Mouse (Mus musculus): Measurements from ENCODE around the gene Shcbp1l. TPM values are rescaled to one million over a fixed set of nuclear protein-coding genes. Genes with fewer than 3 reads are reported as not detected.
"Not testable (repeated sequence)": the region's sequence is repeated elsewhere in the genome, so short reads cannot be mapped to it uniquely, and the experiment has no call there.

The Shcbp1l gene
- polyA plus RNA-seq, 1 experiment from 2014 or later: 0.31 TPM

DNA sequence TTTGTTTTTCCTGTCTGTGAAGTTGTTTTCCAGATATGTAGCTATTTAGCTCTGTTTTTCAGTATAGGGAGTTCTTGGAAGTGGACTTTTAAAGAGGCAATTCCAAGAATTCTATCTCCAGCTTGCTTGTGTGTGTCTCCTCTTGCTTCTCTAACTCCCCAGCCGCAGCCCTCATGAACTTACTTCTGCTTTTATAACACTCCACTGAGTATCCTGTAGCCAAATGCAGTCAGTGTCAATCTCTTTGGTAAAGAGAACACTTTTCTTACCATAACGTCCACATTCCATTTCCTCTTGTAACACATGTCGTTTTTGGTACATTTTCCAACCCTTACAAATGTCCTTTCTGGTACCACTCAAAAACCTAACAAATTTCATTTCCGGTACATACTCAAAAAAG, 14.0 kb upstream of the Shcbp1l start:
- not testable (repeated sequence) for H3K27me3 ChIP-seq; ATAC-seq (ENCODE audit: low FRiP score, low read depth); H3K9me3 ChIP-seq; H3K4me2 ChIP-seq (replicated peaks); H3K9ac ChIP-seq; H3K4me1 ChIP-seq; H3K36me3 ChIP-seq; H3K27ac ChIP-seq; H3K4me3 ChIP-seq
- 68% methylated on average over 2 of the region's 4 CpGs for WGBS

- Histone ChIP-seq H3K9me3 (no peaks in the 10 kb centered on the region), H3K4me1 (no peaks in the 10 kb centered on the region), H3K9ac (no peak overlapping the region), H3K4me2 (replicated peaks) (no peak overlapping the region), H3K36me3 (no peaks in the 10 kb centered on the region), H3K27ac (no peak overlapping the region), H3K4me3 (no peak overlapping the region), H3K27me3 (no peaks in the 10 kb centered on the region)
- no peak for ATAC-seq (ENCODE audit: low FRiP score, low read depth)
- 86% methylated on average over 6 of the region's 6 CpGs for WGBS
These were observed 13.2 kb upstream of the Shcbp1l start for GRCm38 (mm10) chr1:153411723-153412122.

GRCm38 (mm10) chr1:153412663-153413396, 12.1 kb upstream of the Shcbp1l start:
- H3K9me3 ChIP-seq; H3K27ac ChIP-seq; H3K27me3 ChIP-seq; ATAC-seq (ENCODE audit: low FRiP score, low read depth); H3K4me3 ChIP-seq; H3K9ac ChIP-seq; H3K4me1 ChIP-seq; H3K36me3 ChIP-seq; H3K4me2 ChIP-seq (replicated peaks): not testable (repeated sequence)
- WGBS: 79% methylated on average over 3 of the region's 4 CpGs

- not testable (repeated sequence) for H3K9me3 ChIP-seq; H3K27me3 ChIP-seq; H3K4me2 ChIP-seq (replicated peaks); H3K9ac ChIP-seq; H3K4me3 ChIP-seq; H3K27ac ChIP-seq; H3K4me1 ChIP-seq; ATAC-seq (ENCODE audit: low FRiP score, low read depth); H3K36me3 ChIP-seq
- WGBS: 78% methylated on average over 13 of the region's 13 CpGs
These were observed 11.5 kb upstream of the Shcbp1l start for GRCm38 (mm10) chr1:153413397-153414020.

DNA sequence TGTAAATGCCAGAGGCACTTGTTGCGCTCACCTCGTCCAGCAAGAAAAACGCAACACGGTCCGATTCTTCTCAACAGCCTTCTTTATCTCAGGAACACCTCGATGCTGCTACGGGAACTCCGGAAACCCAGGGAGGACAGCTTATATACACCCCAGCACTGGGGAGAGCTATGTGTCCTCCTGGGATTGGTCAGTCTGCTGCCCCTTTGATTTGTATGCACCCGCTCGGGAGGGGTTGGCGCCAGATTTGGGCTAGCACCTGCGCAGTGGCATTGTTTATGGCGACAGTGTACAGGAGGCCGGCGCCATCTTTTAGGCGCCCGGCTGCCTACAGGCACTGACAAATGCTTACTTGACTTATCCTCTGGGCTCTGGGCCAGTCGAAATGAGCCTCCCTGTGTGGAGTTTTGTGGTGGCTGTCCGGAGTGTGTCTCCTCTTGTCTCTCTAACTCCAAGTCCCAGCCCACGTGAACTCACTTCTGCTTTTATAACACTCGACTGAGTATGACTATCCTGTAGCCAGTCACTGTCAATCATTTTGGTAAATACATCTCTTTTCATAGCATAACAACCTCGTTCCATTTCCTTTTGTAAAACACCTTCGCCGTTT, 10.7 kb upstream of the Shcbp1l start:
- H3K27ac ChIP-seq; H3K4me2 ChIP-seq (replicated peaks); H3K4me3 ChIP-seq; H3K4me1 ChIP-seq; ATAC-seq (ENCODE audit: low FRiP score, low read depth); H3K36me3 ChIP-seq; H3K9ac ChIP-seq; H3K27me3 ChIP-seq; H3K9me3 ChIP-seq: not testable (repeated sequence)
- WGBS: 87% methylated on average over 24 of the region's 24 CpGs

DNA sequence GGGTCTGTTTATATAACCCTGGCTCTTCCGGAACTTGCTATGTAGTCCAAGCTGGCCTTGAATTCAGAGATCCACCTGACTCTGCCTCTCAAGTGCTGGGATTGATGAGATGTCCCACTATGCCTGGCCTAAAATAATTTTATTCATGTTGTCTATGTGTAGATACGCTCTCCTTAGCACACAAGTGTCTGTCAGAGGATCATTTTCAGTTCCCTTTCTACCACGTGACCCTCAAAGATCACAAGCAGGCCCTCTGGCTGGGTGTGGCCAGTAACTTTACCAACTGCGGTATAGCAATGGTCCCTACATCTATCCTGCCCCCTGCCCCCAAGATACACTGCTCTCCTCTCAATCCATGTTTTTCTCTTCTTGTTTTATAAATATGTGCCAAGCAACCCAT, 10.0 kb upstream of the Shcbp1l start:
- no peak for ATAC-seq (ENCODE audit: low FRiP score, low read depth)
- Histone ChIP-seq H3K4me1 (no peaks in the 10 kb centered on the region), H3K4me2 (replicated peaks) (no peak overlapping the region), H3K9ac (no peak overlapping the region), H3K9me3 (no peaks in the 10 kb centered on the region), H3K36me3 (no peaks in the 10 kb centered on the region), H3K27me3 (no peaks in the 10 kb centered on the region), H3K4me3 (no peak overlapping the region), H3K27ac (no peak overlapping the region)
- WGBS: 88% methylated on average over 4 of the region's 4 CpGs

- WGBS: 75% methylated on average over 2 of the region's 5 CpGs
- not testable (repeated sequence) for H3K36me3 ChIP-seq; H3K27me3 ChIP-seq; H3K27ac ChIP-seq; H3K4me1 ChIP-seq; H3K9me3 ChIP-seq; H3K9ac ChIP-seq; H3K4me3 ChIP-seq; ATAC-seq (ENCODE audit: low FRiP score, low read depth); H3K4me2 ChIP-seq (replicated peaks)
These were observed 9.2 kb upstream of the Shcbp1l start for GRCm38 (mm10) chr1:153415742-153416141.

DNA sequence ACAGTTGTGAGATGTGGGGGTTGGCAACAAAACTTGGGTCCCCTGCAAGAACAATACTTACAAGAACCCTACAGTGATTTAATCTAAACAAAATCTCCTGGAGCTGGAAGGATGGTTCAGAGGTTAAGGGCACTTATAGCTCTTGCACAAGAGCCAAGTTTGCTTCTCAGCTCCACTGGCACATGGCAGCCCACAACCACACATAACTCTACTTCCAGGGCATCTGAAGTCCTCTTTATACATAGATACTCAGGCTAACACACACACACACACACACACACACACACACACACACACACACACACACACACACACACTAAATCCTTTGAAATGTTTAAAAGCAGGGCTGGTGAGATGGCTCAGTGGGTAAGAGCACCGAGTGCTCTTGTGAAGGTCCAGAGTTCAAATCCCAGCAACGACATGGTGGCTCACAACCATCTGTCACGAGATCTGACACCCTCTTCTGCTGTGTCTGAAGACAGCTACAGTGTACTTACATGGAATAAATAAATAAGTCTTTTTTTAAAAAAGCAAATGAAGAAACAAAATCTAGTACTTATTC, 8.6 kb upstream of the Shcbp1l start:
- H3K27me3 ChIP-seq; H3K4me2 ChIP-seq (replicated peaks); H3K4me3 ChIP-seq; H3K4me1 ChIP-seq; H3K9me3 ChIP-seq; H3K27ac ChIP-seq; H3K9ac ChIP-seq; H3K36me3 ChIP-seq; ATAC-seq (ENCODE audit: low FRiP score, low read depth): not testable (repeated sequence)
- WGBS: 80% methylated on average over 3 of the region's 3 CpGs

GRCm38 (mm10) chr1:153417805-153418204, 7.2 kb upstream of the Shcbp1l start:
- not testable (repeated sequence) for H3K36me3 ChIP-seq; H3K9ac ChIP-seq; H3K27ac ChIP-seq; H3K4me2 ChIP-seq (replicated peaks); H3K4me1 ChIP-seq; H3K27me3 ChIP-seq; H3K4me3 ChIP-seq; ATAC-seq (ENCODE audit: low FRiP score, low read depth); H3K9me3 ChIP-seq
- 83% methylated on average over 4 of the region's 4 CpGs for WGBS

- peak overlapping the region; percentile 54 for H3K4me3 ChIP-seq
- H3K36me3 ChIP-seq: no peaks in the 10 kb centered on the region
- H3K9ac ChIP-seq: no peak overlapping the region
- ATAC-seq (ENCODE audit: low FRiP score, low read depth): no peak
- H3K4me2 ChIP-seq (replicated peaks): peak overlapping the region; percentile 96
- no peaks in the 10 kb centered on the region for H3K9me3 ChIP-seq
- H3K27me3 ChIP-seq: peaks cover 31% of the 10 kb centered on the region
- peaks cover 10% of the 10 kb centered on the region for H3K4me1 ChIP-seq
- no peak overlapping the region for H3K27ac ChIP-seq
- 29% methylated on average over 12 of the region's 12 CpGs for WGBS
These were observed 691 bp upstream of the Shcbp1l start for GRCm38 (mm10) chr1:153424271-153424670.

GRCm38 (mm10) chr1:153431158-153431557, 6.2 kb downstream of the Shcbp1l start:
- Histone ChIP-seq H3K4me3 (no peak overlapping the region), H3K27ac (no peak overlapping the region), H3K36me3 (no peaks in the 10 kb centered on the region), H3K9me3 (no peaks in the 10 kb centered on the region), H3K9ac (no peak overlapping the region), H3K4me1 (no peaks in the 10 kb centered on the region), H3K4me2 (replicated peaks) (no peak overlapping the region), H3K27me3 (peaks cover 7% of the 10 kb centered on the region)
- ATAC-seq (ENCODE audit: low FRiP score, low read depth): no peak
- 74% methylated on average over 7 of the region's 7 CpGs for WGBS

- 84% methylated on average over 10 of the region's 10 CpGs for WGBS
These were observed 6.7 kb downstream of the Shcbp1l start for GRCm38 (mm10) chr1:153431701-153432100.

More at GRCm38 (mm10) chr1:153431701-153432100, 6.7 kb downstream of the Shcbp1l start:
- H3K4me1 ChIP-seq: no peaks in the 10 kb centered on the region
- no peaks in the 10 kb centered on the region for H3K36me3 ChIP-seq
- no peak overlapping the region for H3K27ac ChIP-seq
- H3K4me2 ChIP-seq (replicated peaks): no peak overlapping the region
- H3K27me3 ChIP-seq: peaks cover 1% of the 10 kb centered on the region; the same call in 1 of the 2 replicates
- H3K9me3 ChIP-seq: no peaks in the 10 kb centered on the region
- no peak overlapping the region for H3K4me3 ChIP-seq
- no peak for ATAC-seq (ENCODE audit: low FRiP score, low read depth)
- no peak overlapping the region for H3K9ac ChIP-seq

Data from limb, embryonic 13.5 days (tissue).